Mouse (Mus musculus) megakaryocyte, embryonic 14.5 days (primary cell): Measurements from ENCODE around the gene Rnd1. TPM values are rescaled to one million over a fixed set of nuclear protein-coding genes. Genes with fewer than 3 reads are reported as not detected.

Experiments used
- H3K27me3 ChIP-seq: replicated peaks from 2 replicates; pipeline ENCODE3; 2012; ENCODE audit warnings: inconsistent platforms
- H3K36me3 ChIP-seq: replicated peaks from 2 replicates; pipeline ENCODE3; 2012; ENCODE audit warnings: low read length, inconsistent platforms, mixed read lengths
- H3K4me1 ChIP-seq: 2 replicates; pipeline ENCODE4 v1.6.1; 2012; ENCODE audit warnings: inconsistent platforms
- H3K4me3 ChIP-seq: replicated peaks from 2 replicates; pipeline ENCODE3; 2012; ENCODE audit warnings: moderate library complexity, mild to moderate bottlenecking, inconsistent platforms
- H3K9me3 ChIP-seq: 2 replicates; pipeline ENCODE4 v1.6.1; 2012; ENCODE audit warnings: inconsistent platforms
- FLI1 ChIP-seq: IDR thresholded peaks from 2 replicates; pipeline ENCODE4 v1.6.1; 2012; ENCODE audit warnings: low read length, inconsistent platforms, mixed read lengths
- GATA1 ChIP-seq: IDR thresholded peaks from 3 replicates; pipeline ENCODE4 v1.6.1; 2012; ENCODE audit warnings: mixed read lengths, low read length, inconsistent platforms, borderline replicate concordance
- polyA plus RNA-seq: library from polyadenylated mRNA; stranded (reverse); fragments of >175 nt; gene quantifications from 2 replicates; pipeline ENCODE4 v1.2.3, GENCODE M21; 2012; ENCODE audit warnings: low replicate concordance; ENCODE audit not compliant: insufficient read depth

The Rnd1 gene
- polyA plus RNA-seq, 1 experiment, result 1.2 TPM

- TF ChIP-seq GATA1 (no peak), FLI1 (no peak)
- Histone ChIP-seq H3K36me3 (no peaks in the 10 kb centered on the region), H3K9me3 (peaks cover 17% of the 10 kb centered on the region), H3K4me3 (peak overlapping the region; percentile 76), H3K27me3 (peaks cover 58% of the 10 kb centered on the region), H3K4me1 (peaks cover 26% of the 10 kb centered on the region)
These were observed 60.1 kb downstream of the Rnd1 start for GRCm38 (mm10) chr15:98617176-98617537.

- no peak for TF ChIP-seq GATA1
- TF ChIP-seq FLI1, result no peak
- Histone ChIP-seq H3K4me1 (peaks cover 26% of the 10 kb centered on the region), H3K9me3 (peaks cover 17% of the 10 kb centered on the region), H3K27me3 (peaks cover 56% of the 10 kb centered on the region), H3K4me3 (peak overlapping the region; percentile 76), H3K36me3 (no peaks in the 10 kb centered on the region)
These were observed 60.7 kb downstream of the Rnd1 start for GRCm38 (mm10) chr15:98616362-98617175.

- peaks cover 17% of the 10 kb centered on the region for H3K9me3 ChIP-seq
- H3K4me3 ChIP-seq, result no peak overlapping the region
- H3K4me1 ChIP-seq, result peaks cover 26% of the 10 kb centered on the region
- H3K27me3 ChIP-seq, result peaks cover 57% of the 10 kb centered on the region
- H3K36me3 ChIP-seq, result no peaks in the 10 kb centered on the region
- no peak for TF ChIP-seq GATA1
- TF ChIP-seq FLI1, result no peak
These were observed 61.5 kb downstream of the Rnd1 start for GRCm38 (mm10) chr15:98615751-98616150.

GRCm38 (mm10) chr15:98614971-98615370, 62.3 kb downstream of the Rnd1 start:
- peaks cover 57% of the 10 kb centered on the region for H3K27me3 ChIP-seq

GRCm38 (mm10) chr15:98614551-98614950, 62.7 kb downstream of the Rnd1 start:
- no peak overlapping the region for H3K4me3 ChIP-seq
- H3K27me3 ChIP-seq, result peaks cover 59% of the 10 kb centered on the region
- no peak for TF ChIP-seq FLI1
- peaks cover 16% of the 10 kb centered on the region for H3K9me3 ChIP-seq
- H3K4me1 ChIP-seq, result peaks cover 35% of the 10 kb centered on the region
- no peaks in the 10 kb centered on the region for H3K36me3 ChIP-seq

More at GRCm38 (mm10) chr15:98614971-98615370, 62.3 kb downstream of the Rnd1 start:
- TF ChIP-seq FLI1 (no peak), GATA1 (no peak)
- no peak overlapping the region for H3K4me3 ChIP-seq
- H3K4me1 ChIP-seq, result peaks cover 31% of the 10 kb centered on the region
- H3K36me3 ChIP-seq, result no peaks in the 10 kb centered on the region
- peaks cover 17% of the 10 kb centered on the region for H3K9me3 ChIP-seq

Other genes starting within 250 kb of the Rnd1 start
- gene Olfr282, start 246.2 kb downstream of the Rnd1 start, polyA plus RNA-seq, result not detected in 2 replicates
- not detected in 2 replicates for gene Olfr281, start 224.9 kb downstream of the Rnd1 start, polyA plus RNA-seq
- gene OR5BS1P, start 207.6 kb downstream of the Rnd1 start, polyA plus RNA-seq, result not detected in 2 replicates
- not detected in 2 replicates for gene Lalba, start 194.7 kb downstream of the Rnd1 start, polyA plus RNA-seq
- gene Olfr279, start 185.1 kb downstream of the Rnd1 start, polyA plus RNA-seq, result not detected in 2 replicates
- gene Kansl2, start 143.2 kb downstream of the Rnd1 start, polyA plus RNA-seq, result 7.5 and 14.4 TPM in 2 replicates
- 1.4 and 5.1 TPM in 2 replicates for gene Ccnt1, start 106.5 kb downstream of the Rnd1 start, polyA plus RNA-seq
- not detected in 2 replicates for gene 4930415O20Rik, start 106.5 kb downstream of the Rnd1 start, polyA plus RNA-seq
- 2.1 and 9.3 TPM in 2 replicates for gene Adcy6, start 67.4 kb downstream of the Rnd1 start, polyA plus RNA-seq
- gene Cacnb3, start 46.6 kb downstream of the Rnd1 start, polyA plus RNA-seq, result 0.46 TPM in 1 of 2 replicates, not detected in the other
- 49.7 and 71.3 TPM in 2 replicates for gene Ddx23, start 14.6 kb downstream of the Rnd1 start, polyA plus RNA-seq
- gene Ccdc65, start 30.7 kb upstream of the Rnd1 start, polyA plus RNA-seq, result not detected in 2 replicates
- gene Fkbp11, start 50.7 kb upstream of the Rnd1 start, polyA plus RNA-seq, result 9.6 and 18.2 TPM in 2 replicates
- gene Arf3, start 85.8 kb upstream of the Rnd1 start, polyA plus RNA-seq, result 7.0 and 17.8 TPM in 2 replicates
- not detected in 2 replicates for gene Wnt10b, start 100.7 kb upstream of the Rnd1 start, polyA plus RNA-seq
- gene Wnt1, start 112.4 kb upstream of the Rnd1 start, polyA plus RNA-seq, result not detected in 2 replicates
- gene Ddn, start 132.0 kb upstream of the Rnd1 start, polyA plus RNA-seq, result 0.32 and 0.73 TPM in 2 replicates
- 237 and 264 TPM in 2 replicates for gene Prkag1, start 154.1 kb upstream of the Rnd1 start, polyA plus RNA-seq
- 11.9 and 17.8 TPM in 2 replicates for gene Kmt2d, start 193.7 kb upstream of the Rnd1 start, polyA plus RNA-seq
- gene Rhebl1, start 217.1 kb upstream of the Rnd1 start, polyA plus RNA-seq, result 0.19 TPM in 1 of 2 replicates, not detected in the other
- gene Dhh, start 221.1 kb upstream of the Rnd1 start, polyA plus RNA-seq, result not detected in 2 replicates
- gene Lmbr1l, start 240.8 kb upstream of the Rnd1 start, polyA plus RNA-seq, result 0.87 and 4.8 TPM in 2 replicates